Comparison of ENCODE assay signal across 9 mouse cellular contexts in the genomic region with DNA sequence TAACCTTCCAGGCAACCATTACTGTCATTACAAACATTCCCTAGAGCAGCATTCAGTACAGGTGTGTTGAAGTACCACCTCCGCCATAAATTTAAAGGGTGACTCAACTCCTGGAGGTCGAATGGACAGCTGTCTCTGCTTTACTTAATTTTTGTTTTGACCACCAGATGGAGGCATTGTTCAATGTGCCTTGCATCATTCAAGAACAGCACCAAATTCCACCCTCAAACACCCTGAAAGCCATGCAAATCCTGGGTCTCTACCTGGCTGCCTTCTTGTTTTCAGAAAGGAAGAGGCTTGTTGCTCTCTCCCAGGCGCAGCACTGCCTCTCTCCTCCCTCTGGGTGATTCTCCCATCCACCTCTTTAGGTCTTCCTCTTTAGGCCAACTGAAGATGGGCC.
DNase-seq lines count a peak whose midpoint lies in the region; ATAC-seq and TF ChIP-seq lines count a peak whose summit lies in the region.
"Had no signal": no experiment of that assay in that cellular context is flagged by ENCODE, and none has a peak within 500 bp of the region (broad histone marks: within the 10 kb centered on the region; RNA-seq: fewer than 3 reads in every experiment).

No protein-coding gene starts in this region.

- peak; percentile 63 for ATAC-seq in forebrain, postnatal 0 days

- peak; percentile 95 for TF ChIP-seq RAD21 in CH12.LX (IDR thresholded peaks at IDR 0.05; ENCODE audit: low read depth, low read length)

- H3K4me3 ChIP-seq in CH12.LX (replicated peaks in 1 of 3; ENCODE audit: low read depth in 2 of 3, low read length in 2 of 3, poor library complexity in 1 of 3) = no peak overlapping the region
- no peak overlapping the region for H3K4me3 ChIP-seq in forebrain, postnatal 0 days (ENCODE audit: low read depth, low read length)
- H3K4me3 ChIP-seq: neural tube, embryonic 13.5 days had no signal

- peak; percentile 61 for DNase-seq in layer of hippocampus, adult 11-12 months (ENCODE audit: low spot score)
- DNase-seq in layer of hippocampus, postnatal 25 days (ENCODE audit: extremely low spot score in 1 of 2, low spot score in 1 of 2) = no peak
- peak; percentile 75 for DNase-seq in CH12.LX (ENCODE audit: extremely low read depth)
- peak; percentile 85 for DNase-seq in brain, embryonic 14.5 days (ENCODE audit: low read depth)
- DNase-seq in forebrain, postnatal 0 days = peak; percentile 74
- peak; percentile 64 for DNase-seq in kidney, postnatal 14 days
- peak; percentile 81 for DNase-seq in naive thymus-derived CD4-positive, alpha-beta T cell, adult 2 months (ENCODE audit: low read depth)
- DNase-seq in gastrocnemius, postnatal 14 days = no peak

- H3K4me2 ChIP-seq in CH12.LX (ENCODE audit: insufficient read depth, low read depth, poor library complexity, severe bottlenecking) = no peak overlapping the region
- 0 out of 2 replicates have a peak overlapping the region, but pooled peaks have one; percentile 21 for H3K4me2 ChIP-seq in forebrain, postnatal 0 days (ENCODE audit: low read depth)
- H3K4me2 ChIP-seq: neural tube, embryonic 13.5 days had no signal

- peaks cover 7% of the 10 kb centered on the region for H3K9me3 ChIP-seq in CH12.LX (replicated peaks; ENCODE audit: low read length)
- H3K9me3 ChIP-seq in forebrain, postnatal 0 days (ENCODE audit: low read length) = no peaks in the 10 kb centered on the region

- no peaks in the 10 kb centered on the region for H3K79me2 ChIP-seq in CH12.LX (replicated peaks; ENCODE audit: control insufficient read depth, extremely low read depth, insufficient read depth, poor library complexity, severe bottlenecking)

- intact Hi-C loops in gastrocnemius, postnatal 14 days (cut with DNase I; ENCODE audit: low total_unique reads) = loop anchor here (5.0 kb wide), 1 partner anchor 59 kb away; no protein-coding TSS in a partner anchor

- H3K27ac ChIP-seq in CH12.LX (ENCODE audit: insufficient read depth, low read depth) = no peak overlapping the region
- H3K27ac ChIP-seq in forebrain, postnatal 0 days (ENCODE audit: low read depth, low read length) = no peak overlapping the region
- H3K27ac ChIP-seq: neural tube, embryonic 13.5 days had no signal

- TF ChIP-seq POLR2A in CH12.LX (IDR thresholded peaks at IDR 0.05; ENCODE audit: low read depth, low read length) = no peak
- TF ChIP-seq POLR2A in brain, embryonic 14.5 days (IDR thresholded peaks at IDR 0.05; ENCODE audit: borderline replicate concordance, extremely low read depth, insufficient read depth, insufficient read length, poor library complexity, severe bottlenecking) = no peak

- no peaks in the 10 kb centered on the region for H3K27me3 ChIP-seq in CH12.LX (replicated peaks)
- no peaks in the 10 kb centered on the region for H3K27me3 ChIP-seq in forebrain, postnatal 0 days (ENCODE audit: insufficient read depth, low read length)
- H3K27me3 ChIP-seq: neural tube, embryonic 13.5 days had no signal

- peak; percentile 41 to 88; a peak in 3 of 4 replicates for TF ChIP-seq CTCF in CH12.LX (conservative IDR thresholded peaks at IDR 0.05 in 1 of 2, IDR thresholded peaks at IDR 0.05 in 1 of 2; ENCODE audit: low read depth in 2 of 2, low read length in 2 of 2)
- TF ChIP-seq CTCF in brain, embryonic 14.5 days (IDR thresholded peaks at IDR 0.05; ENCODE audit: borderline replicate concordance, extremely low read depth, insufficient read depth, insufficient read length) = peak; percentile 65; the same call in 1 of the 2 replicates
- TF ChIP-seq CTCF in forebrain, postnatal 0 days (IDR thresholded peaks at IDR 0.05; ENCODE audit: low read depth) = peak; percentile 81

- no peak overlapping the region for H3K9ac ChIP-seq in CH12.LX (ENCODE audit: insufficient read depth, low read depth)
- no peak overlapping the region for H3K9ac ChIP-seq in forebrain, postnatal 0 days
- H3K9ac ChIP-seq: neural tube, embryonic 13.5 days had no signal

- no peak for TF ChIP-seq EP300 in CH12.LX (IDR thresholded peaks at IDR 0.05; ENCODE audit: low read length)

- 29% methylated on average over 3 of the region's 3 CpGs for WGBS in forebrain, postnatal 0 days

- in situ Hi-C loops in CH12.LX (cut with MboI; ENCODE audit: low pct_ligation_motif_present, low pct_unique_long_range_greater_than_20kb, low sequenced_read_pairs) = loop anchor here (25.0 kb wide), 1 partner anchor 381 kb away; a partner anchor contains a TSS

- dilution Hi-C loops in CH12.LX (cut with MboI; ENCODE audit: extremely low pct_ligation_motif_present, extremely low pct_unique_long_range_greater_than_20kb, low sequenced_read_pairs) = no loop called here

- no peaks in the 10 kb centered on the region for H3K36me3 ChIP-seq in CH12.LX (replicated peaks in 1 of 2; ENCODE audit: control insufficient read depth in 1 of 2, insufficient read depth in 1 of 2, low read length in 1 of 2)
- no peaks in the 10 kb centered on the region for H3K36me3 ChIP-seq in forebrain, postnatal 0 days (ENCODE audit: insufficient read depth)
- H3K36me3 ChIP-seq: neural tube, embryonic 13.5 days had no signal

- peaks cover 0 to 5% of the 10 kb centered on the region in 2 experiments; a peak in 3 of 4 replicates for H3K4me1 ChIP-seq in CH12.LX (ENCODE audit: control insufficient read depth in 1 of 2, insufficient read depth in 2 of 2)
- H3K4me1 ChIP-seq in forebrain, postnatal 0 days (ENCODE audit: insufficient read depth) = no peaks in the 10 kb centered on the region
- H3K4me1 ChIP-seq: neural tube, embryonic 13.5 days had no signal

TF ChIP-seq in CH12.LX, 34 proteins besides CTCF, POLR2A, EP300 and RAD21:
- TF ChIP-seq MEF2A (IDR thresholded peaks at IDR 0.05; ENCODE audit: borderline replicate concordance, low read depth, low read length) = 0 out of 2 replicates have a peak, but pooled peaks have one; percentile 15
- TF ChIP-seq CHD2 (IDR thresholded peaks at IDR 0.05; ENCODE audit: low read length) = no peak
- peak; percentile 88 for TF ChIP-seq SMC3 (IDR thresholded peaks at IDR 0.05; ENCODE audit: low read depth, low read length)
- no peak for TF ChIP-seq MYC (IDR thresholded peaks at IDR 0.05; ENCODE audit: low read depth, low read length)
- peak; percentile 69 for TF ChIP-seq ZC3H11A (IDR thresholded peaks at IDR 0.05; ENCODE audit: low read depth, low read length)

Comparison
In these comparisons a context has a peak if more than half of its experiments do, and no peak if none do; other contexts are left out.
1. DNase-seq: peak in layer of hippocampus, adult 11-12 months (single experiment), CH12.LX (single experiment), brain, embryonic 14.5 days (single experiment), forebrain, postnatal 0 days (single experiment), kidney, postnatal 14 days (single experiment) and naive thymus-derived CD4-positive, alpha-beta T cell, adult 2 months (single experiment); none in layer of hippocampus, postnatal 25 days (0 of 2) and gastrocnemius, postnatal 14 days (single experiment).
2. Peak in every context shown above with its lines, with median percentiles within 50 percentile points of each other: CTCF ChIP-seq.